ENCODE assay signal across 9 mouse cellular contexts in the genomic region with DNA sequence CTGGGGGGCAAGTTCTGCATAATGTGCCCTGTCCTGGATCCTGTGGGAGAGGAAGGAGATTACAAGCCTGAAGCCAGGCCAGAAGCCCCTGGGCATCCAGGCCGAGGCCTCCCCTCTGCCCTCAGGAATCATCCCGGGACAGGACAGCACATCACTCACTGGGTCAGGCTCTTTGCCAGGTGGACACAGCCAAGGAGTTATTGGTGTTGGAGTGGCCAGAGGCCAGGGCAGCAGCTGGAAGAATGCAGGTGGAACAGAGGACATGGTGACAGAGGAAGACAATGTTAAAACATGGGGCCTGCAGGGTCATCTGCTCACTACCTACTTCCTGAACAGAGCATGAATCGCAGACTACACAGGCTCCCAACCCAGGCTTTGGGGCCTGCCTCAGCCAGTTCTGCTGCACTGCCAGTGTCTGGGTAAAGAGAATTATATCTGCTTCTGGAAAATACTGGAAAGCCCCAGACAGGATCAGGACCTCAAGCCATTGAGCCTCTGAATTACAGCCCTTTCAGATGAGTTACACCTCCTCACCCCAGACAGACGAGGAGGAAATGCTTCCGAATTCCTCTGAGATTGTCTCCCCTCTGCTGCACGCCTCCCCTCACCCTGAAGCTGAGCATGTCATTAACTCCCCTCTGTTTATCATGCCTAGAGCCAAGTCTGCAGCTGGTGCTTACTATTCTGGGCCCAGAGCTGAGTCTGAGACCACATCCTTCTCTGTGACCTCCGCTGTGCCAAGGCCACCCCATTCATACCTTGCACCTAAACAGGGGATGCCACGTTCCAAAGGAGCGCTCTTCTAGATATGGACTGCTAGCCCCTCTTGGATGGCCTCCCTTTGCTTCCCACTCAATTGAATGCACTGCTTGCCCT. TPM values are rescaled to one million over a fixed set of nuclear protein-coding genes. Genes with fewer than 3 reads are reported as not detected.
DNase-seq lines count a peak whose midpoint lies in the region; ATAC-seq and TF ChIP-seq lines count a peak whose summit lies in the region.
"Had no signal": no experiment of that assay in that cellular context is flagged by ENCODE, and none has a peak within 500 bp of the region (broad histone marks: within the 10 kb centered on the region; RNA-seq: fewer than 3 reads in every experiment).

No protein-coding gene starts in this region.

- no peak for DNase-seq in heart, postnatal 36 days
- no peak for DNase-seq in liver, embryonic 11.5 days (ENCODE audit: low spot score)
- no peak for DNase-seq in embryonic facial prominence, embryonic 10.5 days (ENCODE audit: low spot score)
- no peak for DNase-seq in limb, embryonic 10.5 days (ENCODE audit: low spot score)
- DNase-seq in left cerebral cortex, adult 2 months (ENCODE audit: extremely low spot score in 1 of 2, low spot score in 2 of 2), result no peak
- DNase-seq in thymus, adult 18-20 months, result no peak
- DNase-seq: lung, adult 2 months had no signal

- no peak overlapping the region for H3K4me3 ChIP-seq in heart, embryonic 12.5 days
- no peak overlapping the region for H3K4me3 ChIP-seq in liver, embryonic 12.5 days
- H3K4me3 ChIP-seq in liver, embryonic 11.5 days (ENCODE audit: low read depth, low read length), result no peak overlapping the region
- no peak overlapping the region for H3K4me3 ChIP-seq in embryonic facial prominence, embryonic 10.5 days
- no peak overlapping the region for H3K4me3 ChIP-seq in limb, embryonic 10.5 days
- no peak overlapping the region for H3K4me3 ChIP-seq in left cerebral cortex, adult 2 months

- TF ChIP-seq CTCF in left cerebral cortex, adult 2 months (IDR thresholded peaks at IDR 0.05), result no peak

- 60% methylated on average over 9 of the region's 9 CpGs for WGBS in heart, embryonic 12.5 days
- 73% methylated on average over 9 of the region's 9 CpGs for WGBS in liver, embryonic 12.5 days (ENCODE audit: insufficient replicate concordance)
- WGBS in liver, embryonic 11.5 days, result 79% methylated on average over 9 of the region's 9 CpGs
- 73% methylated on average over 9 of the region's 9 CpGs for WGBS in embryonic facial prominence, embryonic 10.5 days
- 68% methylated on average over 9 of the region's 9 CpGs for whole genome bisulfite sequencing in limb, embryonic 10.5 days

- no peaks in the 10 kb centered on the region for H3K27me3 ChIP-seq in heart, embryonic 12.5 days (replicated peaks)
- no peaks in the 10 kb centered on the region for H3K27me3 ChIP-seq in liver, embryonic 12.5 days (replicated peaks)
- H3K27me3 ChIP-seq in liver, embryonic 11.5 days (replicated peaks; ENCODE audit: control insufficient read depth, insufficient read depth, low read length), result no peaks in the 10 kb centered on the region
- H3K27me3 ChIP-seq in embryonic facial prominence, embryonic 10.5 days (replicated peaks; ENCODE audit: low read depth, poor library complexity, severe bottlenecking), result no peaks in the 10 kb centered on the region
- H3K27me3 ChIP-seq in limb, embryonic 10.5 days (ENCODE audit: low read depth, poor library complexity, severe bottlenecking), result no peaks in the 10 kb centered on the region

- intact Hi-C loops in heart, postnatal 36 days (cut with DNase I), result no loop called here
- intact Hi-C loops in left cerebral cortex, adult 2 months (cut with DNase I), result no loop called here

- H3K4me2 ChIP-seq in heart, embryonic 12.5 days, result no peak overlapping the region
- H3K4me2 ChIP-seq in liver, embryonic 12.5 days, result no peak overlapping the region
- no peak overlapping the region for H3K4me2 ChIP-seq in liver, embryonic 11.5 days

- H3K36me3 ChIP-seq in heart, embryonic 12.5 days, result peaks cover 13% of the 10 kb centered on the region
- H3K36me3 ChIP-seq in liver, embryonic 12.5 days, result peaks cover 95% of the 10 kb centered on the region
- peaks cover 14% of the 10 kb centered on the region for H3K36me3 ChIP-seq in liver, embryonic 11.5 days (ENCODE audit: control insufficient read depth, insufficient read depth, low read length)
- peaks cover 23% of the 10 kb centered on the region for H3K36me3 ChIP-seq in embryonic facial prominence, embryonic 10.5 days (replicated peaks)
- H3K36me3 ChIP-seq in limb, embryonic 10.5 days, result peaks cover 40% of the 10 kb centered on the region

- 0 out of 2 replicates have a peak overlapping the region, but pooled peaks have one; percentile 24 for H3K27ac ChIP-seq in heart, embryonic 12.5 days (ENCODE audit: poor library complexity, severe bottlenecking)
- H3K27ac ChIP-seq in liver, embryonic 12.5 days, result peak overlapping the region; percentile 34
- H3K27ac ChIP-seq in liver, embryonic 11.5 days (ENCODE audit: low read depth, low read length), result no peak overlapping the region
- H3K27ac ChIP-seq in embryonic facial prominence, embryonic 10.5 days (replicated peaks), result peak overlapping the region; percentile 27; the same call in 1 of the 2 replicates
- H3K27ac ChIP-seq in limb, embryonic 10.5 days, result peak overlapping the region; percentile 27
- H3K27ac ChIP-seq in left cerebral cortex, adult 2 months, result no peak overlapping the region

- peaks cover 52% of the 10 kb centered on the region for H3K4me1 ChIP-seq in heart, embryonic 12.5 days (replicated peaks)
- peaks cover 73% of the 10 kb centered on the region for H3K4me1 ChIP-seq in liver, embryonic 12.5 days
- peaks cover 45% of the 10 kb centered on the region for H3K4me1 ChIP-seq in liver, embryonic 11.5 days (replicated peaks; ENCODE audit: control insufficient read depth, insufficient read depth, low read length)
- H3K4me1 ChIP-seq in embryonic facial prominence, embryonic 10.5 days, result peaks cover 55% of the 10 kb centered on the region
- peaks cover 66% of the 10 kb centered on the region for H3K4me1 ChIP-seq in limb, embryonic 10.5 days

- no peak for ATAC-seq in heart, embryonic 12.5 days (ENCODE audit: insufficient number of reproducible peaks, low FRiP score)
- ATAC-seq in liver, embryonic 12.5 days, result no peak
- no peak for ATAC-seq in liver, embryonic 11.5 days (replicated peaks; ENCODE audit: low FRiP score)

- no peaks in the 10 kb centered on the region for H3K9me3 ChIP-seq in heart, embryonic 12.5 days (replicated peaks)
- H3K9me3 ChIP-seq in liver, embryonic 12.5 days (replicated peaks), result no peaks in the 10 kb centered on the region
- no peaks in the 10 kb centered on the region for H3K9me3 ChIP-seq in liver, embryonic 11.5 days (ENCODE audit: control insufficient read depth, low read length)
- no peaks in the 10 kb centered on the region for H3K9me3 ChIP-seq in embryonic facial prominence, embryonic 10.5 days
- no peaks in the 10 kb centered on the region for H3K9me3 ChIP-seq in limb, embryonic 10.5 days (replicated peaks)

- peak overlapping the region; percentile 42 for H3K9ac ChIP-seq in heart, embryonic 12.5 days
- peak overlapping the region; percentile 37; the same call in 1 of the 2 replicates for H3K9ac ChIP-seq in liver, embryonic 12.5 days
- H3K9ac ChIP-seq in liver, embryonic 11.5 days (ENCODE audit: low read depth, low read length), result no peak overlapping the region

RNA-seq across cellular contexts. Expression of a gene that starts 11.5 kb away (rescaled TPM):
- 4.1 TPM in 2 replicates for polyA plus RNA-seq in heart, embryonic 12.5 days (2016; fragmentation: Nextera tagmentation; extraction: Ambion mirVana)
- 1 to 10 TPM; 2.1 to 3.1 TPM for total RNA-seq in heart, postnatal 36 days (2021)
- polyA plus RNA-seq in liver, embryonic 12.5 days (2016; fragmentation: Nextera tagmentation; extraction: Ambion mirVana), result 17.8 and 18.2 TPM in 2 replicates
- polyA plus RNA-seq in liver, embryonic 11.5 days (2014; fragmentation: Nextera tagmentation; extraction: Ambion mirVana), result 14.6 and 17.0 TPM in 2 replicates
- 4.8 and 5.2 TPM in 2 replicates for polyA plus RNA-seq in embryonic facial prominence, embryonic 10.5 days (2016; fragmentation: Nextera tagmentation; extraction: Ambion mirVana)
- 5.9 and 7.9 TPM in 2 replicates for polyA plus RNA-seq in limb, embryonic 10.5 days (2016; fragmentation: Nextera tagmentation; extraction: Ambion mirVana)
- 10 to 100 TPM; 14.1 to 18.6 TPM for total RNA-seq in left cerebral cortex, adult 2 months (2021)

Comparison
In these comparisons a context has a peak if more than half of its experiments do, and no peak if none do; other contexts are left out.
1. H3K27ac ChIP-seq: peak in heart, embryonic 12.5 days (single experiment), liver, embryonic 12.5 days (single experiment), embryonic facial prominence, embryonic 10.5 days (single experiment) and limb, embryonic 10.5 days (single experiment); none in liver, embryonic 11.5 days (single experiment) and left cerebral cortex, adult 2 months (single experiment).